Mouse (Mus musculus) midbrain, embryonic 16.5 days (tissue): ENCODE measurements at regions not wholly inside any gene's neighbourhood (a gene's known extent, or its start where the extent isn't known, plus 50 kb on each side); places are given as distances from the start of the nearest gene placed in this dataset.
"Not testable (repeated sequence)": the region's sequence is repeated elsewhere in the genome, so short reads cannot be mapped to it uniquely, and the experiment has no call there.

ENCODE experiments used
- ATAC-seq: fragments of 200-750 bp; cut with Nextera tagmentation; 2 replicates; pipeline ENCODE4 v1.8.0; 2017; ENCODE audit warnings: moderate TSS enrichment
- H3K27ac ChIP-seq: fragments of 300-500 bp; sonication (generic); 2 replicates; pipeline ENCODE4 v1.5.1; 2014; ENCODE audit warnings: mild to moderate bottlenecking, low read length, mixed read lengths
- H3K27me3 ChIP-seq: fragments of 300-500 bp; sonication (generic); 2 replicates; pipeline ENCODE4 v1.6.1; 2014; ENCODE audit warnings: low read depth, low read length, mixed read lengths; ENCODE audit not compliant: control insufficient read depth, insufficient read depth
- H3K36me3 ChIP-seq: fragments of 300-500 bp; sonication (generic); 2 replicates; pipeline ENCODE4 v1.6.1; 2014; ENCODE audit warnings: mild to moderate bottlenecking, low read length, moderate library complexity, mixed read lengths; ENCODE audit not compliant: control insufficient read depth, insufficient read depth
- H3K4me1 ChIP-seq: fragments of 300-500 bp; sonication (generic); 2 replicates; pipeline ENCODE4 v1.6.1; 2014; ENCODE audit warnings: mild to moderate bottlenecking, low read length, mixed read lengths; ENCODE audit not compliant: control insufficient read depth, insufficient read depth
- H3K4me2 ChIP-seq: fragments of 300-500 bp; sonication (generic); 2 replicates; pipeline ENCODE4 v1.6.1; 2014; ENCODE audit warnings: mild to moderate bottlenecking, low read length, mixed read lengths
- H3K4me3 ChIP-seq: fragments of 300-500 bp; sonication (generic); 2 replicates; pipeline ENCODE4 v1.5.1; 2014; ENCODE audit warnings: low read depth, mild to moderate bottlenecking, low read length, moderate library complexity, mixed read lengths
- H3K9ac ChIP-seq: fragments of 300-500 bp; sonication (generic); 2 replicates; pipeline ENCODE4 v1.6.1; 2014; ENCODE audit warnings: low read depth, low read length, mixed read lengths
- H3K9me3 ChIP-seq: fragments of 300-500 bp; sonication (generic); replicated peaks from 2 replicates; pipeline ENCODE4 v1.6.1; 2014; ENCODE audit warnings: mild to moderate bottlenecking, low read length, mixed read lengths; ENCODE audit not compliant: control insufficient read depth, poor library complexity, severe bottlenecking
- WGBS: fragments of 180-500 bp; shearing (Covaris S2); extraction: QIAGEN DNeasy Blood & Tissue Kit; methylation state at CpG from one replicate; pipeline ENCODE4 v1.1.7; 2014; 5-methylcytosine and 5-hydroxymethylcytosine counted together

GRCm38 (mm10) chr9:84461441-84461840 is 536.5 kb downstream of the Bckdhb start:
- Histone ChIP-seq H3K4me1 (no peaks in the 10 kb centered on the region), H3K4me2 (no peak overlapping the region), H3K27me3 (no peaks in the 10 kb centered on the region), H3K9me3 (no peaks in the 10 kb centered on the region), H3K9ac (no peak overlapping the region), H3K27ac (no peak overlapping the region), H3K36me3 (no peaks in the 10 kb centered on the region), H3K4me3 (no peak overlapping the region)
- 73% methylated on average over 4 of the region's 4 CpGs for WGBS
- no peak for ATAC-seq

- no peak for ATAC-seq
- 4% methylated on average over 3 of the region's 3 CpGs for WGBS
- no peak overlapping the region for H3K9ac ChIP-seq
- H3K4me2 ChIP-seq, result no peak overlapping the region
- no peaks in the 10 kb centered on the region for H3K27me3 ChIP-seq
- no peaks in the 10 kb centered on the region for H3K36me3 ChIP-seq
- H3K27ac ChIP-seq, result no peak overlapping the region
- no peak overlapping the region for H3K4me3 ChIP-seq
- H3K9me3 ChIP-seq, result no peaks in the 10 kb centered on the region
- no peaks in the 10 kb centered on the region for H3K4me1 ChIP-seq
These were observed 541.8 kb downstream of the Bckdhb start for GRCm38 (mm10) chr9:84466741-84467140.

GRCm38 (mm10) chr9:84472696-84473095 is 547.8 kb downstream of the Bckdhb start:
- Histone ChIP-seq H3K4me1 (no peaks in the 10 kb centered on the region), H3K4me2 (no peak overlapping the region), H3K9me3 (no peaks in the 10 kb centered on the region), H3K9ac (no peak overlapping the region), H3K27ac (no peak overlapping the region), H3K36me3 (no peaks in the 10 kb centered on the region), H3K27me3 (no peaks in the 10 kb centered on the region), H3K4me3 (no peak overlapping the region)
- no peak for ATAC-seq
- 83% methylated on average over 4 of the region's 4 CpGs for WGBS

GRCm38 (mm10) chr9:84475906-84476305 is 551.0 kb downstream of the Bckdhb start:
- ATAC-seq, result no peak

GRCm38 (mm10) chr9:84499507-84499906 is 574.6 kb downstream of the Bckdhb start:
- WGBS, result 87% methylated on average over 2 of the region's 2 CpGs

More at GRCm38 (mm10) chr9:84475906-84476305, 551.0 kb downstream of the Bckdhb start:
- H3K4me1 ChIP-seq, result no peaks in the 10 kb centered on the region
- no peaks in the 10 kb centered on the region for H3K27me3 ChIP-seq
- H3K9ac ChIP-seq, result no peak overlapping the region
- 43% methylated on average over 1 of the region's 1 CpGs for WGBS
- H3K9me3 ChIP-seq, result no peaks in the 10 kb centered on the region
- H3K27ac ChIP-seq, result no peak overlapping the region
- no peaks in the 10 kb centered on the region for H3K36me3 ChIP-seq
- no peak overlapping the region for H3K4me3 ChIP-seq
- H3K4me2 ChIP-seq, result no peak overlapping the region

GRCm38 (mm10) chr9:84502981-84503380 is 578.0 kb downstream of the Bckdhb start:
- not testable (repeated sequence) for H3K4me2 ChIP-seq, H3K9me3 ChIP-seq, H3K27me3 ChIP-seq, H3K4me3 ChIP-seq, ATAC-seq, H3K4me1 ChIP-seq, H3K27ac ChIP-seq, H3K9ac ChIP-seq, H3K36me3 ChIP-seq

More at GRCm38 (mm10) chr9:84499507-84499906, 574.6 kb downstream of the Bckdhb start:
- H3K27ac ChIP-seq, result no peak overlapping the region
- no peak overlapping the region for H3K4me3 ChIP-seq
- H3K4me1 ChIP-seq, result no peaks in the 10 kb centered on the region
- no peak for ATAC-seq
- H3K9me3 ChIP-seq, result no peaks in the 10 kb centered on the region
- no peaks in the 10 kb centered on the region for H3K36me3 ChIP-seq
- no peaks in the 10 kb centered on the region for H3K27me3 ChIP-seq
- no peak overlapping the region for H3K9ac ChIP-seq
- no peak overlapping the region for H3K4me2 ChIP-seq

GRCm38 (mm10) chr9:84517064-84517463 is 592.1 kb downstream of the Bckdhb start:
- no peaks in the 10 kb centered on the region for H3K9me3 ChIP-seq

GRCm38 (mm10) chr9:84545431-84545830 is 620.5 kb downstream of the Bckdhb start:
- no peaks in the 10 kb centered on the region for H3K9me3 ChIP-seq
- WGBS, result 92% methylated on average over 2 of the region's 2 CpGs
- H3K27ac ChIP-seq, result no peak overlapping the region
- no peaks in the 10 kb centered on the region for H3K36me3 ChIP-seq
- H3K9ac ChIP-seq, result no peak overlapping the region
- no peak for ATAC-seq
- no peaks in the 10 kb centered on the region for H3K27me3 ChIP-seq
- H3K4me2 ChIP-seq, result no peak overlapping the region
- no peaks in the 10 kb centered on the region for H3K4me1 ChIP-seq
- H3K4me3 ChIP-seq, result no peak overlapping the region

More at GRCm38 (mm10) chr9:84517064-84517463, 592.1 kb downstream of the Bckdhb start:
- Histone ChIP-seq H3K9ac (no peak overlapping the region), H3K4me1 (no peaks in the 10 kb centered on the region), H3K4me2 (no peak overlapping the region), H3K4me3 (no peak overlapping the region), H3K27ac (no peak overlapping the region), H3K27me3 (no peaks in the 10 kb centered on the region), H3K36me3 (no peaks in the 10 kb centered on the region)
- ATAC-seq, result no peak
- WGBS, result 95% methylated on average over 3 of the region's 3 CpGs

- no peak for ATAC-seq
- H3K4me3 ChIP-seq, result no peak overlapping the region
These were observed 623.2 kb downstream of the Bckdhb start for GRCm38 (mm10) chr9:84548012-84548660.

More at GRCm38 (mm10) chr9:84548012-84548660, 623.2 kb downstream of the Bckdhb start:
- WGBS, result 76% methylated on average over 6 of the region's 6 CpGs
- Histone ChIP-seq H3K36me3 (no peaks in the 10 kb centered on the region), H3K27ac (no peak overlapping the region), H3K4me2 (no peak overlapping the region), H3K27me3 (no peaks in the 10 kb centered on the region), H3K4me1 (no peaks in the 10 kb centered on the region), H3K9me3 (no peaks in the 10 kb centered on the region), H3K9ac (no peak overlapping the region)
